Mouse (Mus musculus): ENCODE results near the gene Psmd4.

- no peak for TF ChIP-seq POLR2A (IDR thresholded peaks at IDR 0.05; ENCODE audit: insufficient read depth, low read depth, low read length)
- no peak for TF ChIP-seq EP300 (IDR thresholded peaks at IDR 0.05; ENCODE audit: insufficient read depth, low read depth, low read length)
- no peak for TF ChIP-seq CTCF (IDR thresholded peaks at IDR 0.05)
These were observed 4.1 kb upstream of the Psmd4 start for GRCm38 (mm10) chr3:95046462-95047057.

Measured in heart, adult 2 months (tissue).